Mouse (Mus musculus) layer of hippocampus, adult 9-11 months (tissue): ENCODE measurements at regions not wholly inside any gene's neighbourhood (a gene's known extent, or its start where the extent isn't known, plus 50 kb on each side); places are given as distances from the start of the nearest gene placed in this dataset.
A peak's percentile ranks its signal among the peaks of the same experiment; 100 is the strongest.

Experiments
- DNase-seq: peaks from one replicate; pipeline ENCODE4 v3.0.0; 2022

DNA sequence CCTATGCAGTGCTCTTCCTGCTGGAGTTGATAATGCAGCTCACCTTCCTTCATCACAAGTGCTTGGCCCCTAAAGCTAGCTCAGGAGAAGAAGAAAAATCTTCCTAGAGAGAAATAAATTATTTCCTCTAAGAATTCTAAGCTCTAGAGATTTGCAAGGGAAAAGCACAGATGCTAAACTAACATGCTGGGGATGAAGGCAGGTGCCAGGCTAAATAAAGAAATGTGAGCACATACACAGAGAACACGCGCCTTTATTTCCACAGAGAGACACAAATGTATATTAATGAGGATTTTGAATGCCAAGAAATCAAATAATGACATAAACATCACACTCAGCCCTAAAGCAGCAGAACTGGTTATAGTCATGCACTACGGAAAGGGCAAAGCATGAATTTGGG lies 229.5 kb upstream of the Mamld1 start:
- DNase-seq = peak; percentile 38

DNA sequence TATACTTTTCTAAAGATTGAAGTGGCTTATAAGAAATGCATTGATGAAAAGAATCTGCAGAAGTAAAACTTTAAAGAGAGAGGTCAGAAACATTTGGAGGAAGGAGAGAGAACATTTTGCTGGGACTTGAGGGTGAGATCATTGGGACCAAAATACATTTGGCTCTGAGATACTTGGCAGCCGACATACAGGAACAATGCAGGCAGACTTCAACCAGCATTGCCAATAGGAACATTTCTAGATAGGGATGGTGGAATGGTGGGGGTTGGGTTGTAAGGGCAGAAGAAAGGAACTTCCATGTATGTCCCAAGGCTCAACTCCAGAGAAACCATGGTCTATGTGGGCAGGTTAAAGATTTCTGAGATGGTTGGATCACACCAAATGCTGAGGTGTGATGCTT lies 232.3 kb upstream of the Mamld1 start:
- peak; percentile 5 for DNase-seq

DNA sequence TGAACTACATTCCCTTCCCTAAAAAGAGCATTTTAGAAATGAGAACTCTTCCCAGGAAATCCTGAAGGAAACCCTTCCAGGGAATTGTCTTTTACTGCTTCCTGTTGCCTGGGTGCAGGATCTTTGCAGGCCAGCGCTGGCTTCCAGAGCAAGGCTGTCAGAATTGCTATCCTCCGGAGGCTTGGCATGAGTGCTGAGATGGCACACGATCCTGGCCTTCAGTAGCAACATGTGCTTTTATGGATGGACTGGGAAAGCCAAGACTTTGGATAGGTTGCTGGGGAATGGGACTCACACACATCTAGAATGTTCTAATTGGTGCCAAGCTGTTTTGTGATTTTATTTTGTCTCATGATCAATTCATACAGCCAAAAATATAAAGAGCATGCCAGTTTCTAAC lies 233.4 kb upstream of the Mamld1 start:
- no peak for DNase-seq

DNA sequence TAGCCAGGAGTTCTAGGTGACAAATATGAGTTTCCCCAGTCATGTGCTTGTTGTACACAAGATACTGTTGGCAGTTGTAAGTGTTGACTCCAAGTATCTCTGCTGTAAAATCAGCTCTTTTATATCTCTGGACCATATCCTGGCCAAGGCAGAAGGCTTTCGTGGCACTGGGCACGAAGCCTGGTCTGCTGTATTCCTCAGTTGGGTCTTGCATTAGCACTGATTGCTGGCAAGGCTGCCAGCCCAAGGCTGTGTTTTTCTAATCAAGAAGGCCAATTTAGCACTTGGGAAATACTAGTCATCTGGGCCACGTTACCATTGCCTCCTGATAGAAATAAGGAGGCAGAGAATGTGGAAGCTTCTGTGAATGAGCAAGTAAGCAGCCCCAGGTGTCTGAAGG lies 258.3 kb upstream of the Mamld1 start:
- DNase-seq = no peak

DNA sequence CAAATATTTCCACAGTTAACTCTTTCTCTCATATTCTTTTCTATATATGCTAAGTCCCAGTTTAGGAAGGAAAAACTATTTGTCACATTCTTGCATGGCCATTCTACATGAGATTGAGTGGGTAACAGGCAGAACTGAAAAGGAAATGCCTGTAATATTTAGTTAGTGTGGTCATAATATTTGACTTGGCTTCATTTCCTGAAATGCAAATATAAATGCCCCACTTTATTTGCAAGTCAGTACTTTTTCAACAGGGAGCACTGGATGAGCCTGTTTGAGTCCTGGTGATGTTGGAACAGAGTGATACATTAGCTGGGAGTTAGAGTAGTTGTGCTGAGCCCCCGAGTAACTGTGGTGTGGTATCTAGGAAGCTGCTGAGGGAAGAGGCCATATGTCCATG lies 285.9 kb upstream of the Tmem185a start:
- DNase-seq = no peak

DNA sequence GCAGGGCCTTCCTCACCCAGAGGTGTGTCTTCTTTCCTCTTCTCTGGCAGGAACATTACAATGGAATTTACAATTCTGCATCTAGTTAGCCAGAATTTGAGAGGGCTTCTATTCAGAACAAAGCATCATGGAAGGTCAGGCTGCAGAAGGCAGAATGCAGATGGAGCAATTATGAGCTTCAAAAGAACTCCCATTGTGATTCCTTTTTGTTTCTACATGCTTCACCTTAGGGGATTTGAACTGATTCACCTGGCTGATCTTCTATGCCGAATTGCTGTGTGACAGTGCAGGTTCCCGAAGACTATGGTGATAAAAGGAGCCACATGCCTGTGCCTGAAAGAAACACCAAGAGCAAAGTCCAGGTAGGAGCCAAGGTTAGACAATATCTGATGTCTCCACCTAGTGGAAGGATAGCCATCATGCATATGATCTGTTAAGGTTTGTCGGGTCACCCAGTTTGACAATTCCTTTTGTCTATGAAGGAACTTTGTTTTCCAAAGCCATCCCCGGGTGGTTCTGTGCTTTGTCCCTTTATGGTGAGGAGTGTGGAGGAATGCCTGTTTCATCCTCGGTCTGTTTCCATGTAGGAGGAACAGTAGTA lies 236.1 kb upstream of the Tmem185a start:
- no peak for DNase-seq

DNA sequence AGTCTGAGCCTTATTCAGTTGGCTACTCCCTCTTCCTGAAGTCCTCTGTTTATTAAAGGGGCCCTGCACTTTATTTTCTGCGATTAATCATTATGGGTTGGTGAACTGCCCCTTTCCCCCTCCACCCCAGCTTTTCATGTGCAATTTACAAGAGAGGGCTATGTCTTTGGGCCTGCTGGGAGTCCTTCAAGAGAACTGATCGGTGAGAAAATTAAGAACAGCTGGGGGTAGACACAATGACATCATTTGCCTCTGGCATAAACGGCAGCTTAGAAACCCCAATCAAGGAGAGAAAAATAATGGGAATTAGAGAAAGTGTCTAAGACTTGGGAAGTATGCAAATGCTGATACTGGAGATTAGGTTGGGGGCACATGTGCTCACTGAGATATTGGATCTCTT lies 205.2 kb upstream of the Tmem185a start:
- no peak for DNase-seq

DNA sequence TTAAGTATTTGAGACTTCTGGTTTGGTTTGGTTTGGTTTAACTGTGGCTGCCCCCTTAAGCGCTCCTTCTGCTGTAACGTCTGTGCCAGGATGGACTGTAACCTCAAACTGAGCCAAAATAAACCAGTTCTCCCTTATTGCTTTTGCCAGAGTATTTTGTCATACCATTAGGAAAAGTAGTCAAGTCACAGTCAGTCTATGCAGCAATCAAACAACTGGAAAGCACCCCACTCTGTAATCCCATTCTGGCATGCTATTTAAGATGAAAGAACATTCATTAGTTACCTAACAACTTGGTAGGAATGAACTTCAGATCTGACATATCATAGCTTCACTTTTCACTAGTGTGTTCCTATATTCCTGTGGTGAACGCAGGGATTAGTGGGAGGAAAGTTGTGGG lies 190.1 kb upstream of the Tmem185a start:
- no peak for DNase-seq
